Mouse (Mus musculus): ENCODE measurements around the gene Wwc1. TPM values are rescaled to one million over a fixed set of nuclear protein-coding genes. Genes with fewer than 3 reads are reported as not detected.

The Wwc1 gene
- polyA plus RNA-seq, 1 experiment from 2014 or later = 10.9 TPM

GRCm38 (mm10) chr11:35950011-35950410 is 30.3 kb downstream of the Wwc1 start:
- Histone ChIP-seq H3K36me3 (no peaks in the 10 kb centered on the region), H3K9me3 (no peaks in the 10 kb centered on the region), H3K4me3 (replicated peaks) (no peak overlapping the region), H3K4me1 (peaks cover 21% of the 10 kb centered on the region), H3K4me2 (no peak overlapping the region), H3K27ac (peak overlapping the region; percentile 73; the same call in 1 of the 2 replicates), H3K9ac (no peak overlapping the region), H3K27me3 (replicated peaks) (no peaks in the 10 kb centered on the region)
- WGBS = 76% methylated on average over 3 of the region's 3 CpGs
- 0 out of 2 replicates have a peak, but pooled peaks have one; percentile 11 for ATAC-seq (ENCODE audit: insufficient read depth, low FRiP score, low read depth)

- H3K9me3 ChIP-seq = no peaks in the 10 kb centered on the region
- WGBS = 23% methylated on average over 6 of the region's 6 CpGs
- ATAC-seq (ENCODE audit: insufficient read depth, low FRiP score, low read depth) = peak; percentile 28; the same call in 1 of the 2 replicates
- no peak overlapping the region for H3K9ac ChIP-seq
- H3K36me3 ChIP-seq = no peaks in the 10 kb centered on the region
- no peak overlapping the region for H3K4me3 ChIP-seq (replicated peaks)
- H3K4me2 ChIP-seq = no peak overlapping the region
- H3K4me1 ChIP-seq = peaks cover 21% of the 10 kb centered on the region
- no peak overlapping the region for H3K27ac ChIP-seq
- no peaks in the 10 kb centered on the region for H3K27me3 ChIP-seq (replicated peaks)
These were observed 31.9 kb downstream of the Wwc1 start for GRCm38 (mm10) chr11:35948457-35948881.

- Histone ChIP-seq H3K4me2 (no peak overlapping the region), H3K9ac (no peak overlapping the region), H3K4me1 (peaks cover 21% of the 10 kb centered on the region), H3K27ac (no peak overlapping the region), H3K9me3 (no peaks in the 10 kb centered on the region), H3K27me3 (replicated peaks) (no peaks in the 10 kb centered on the region), H3K4me3 (replicated peaks) (no peak overlapping the region), H3K36me3 (no peaks in the 10 kb centered on the region)
- no peak for ATAC-seq (ENCODE audit: insufficient read depth, low FRiP score, low read depth)
- WGBS = 66% methylated on average over 9 of the region's 9 CpGs
These were observed 32.4 kb downstream of the Wwc1 start for GRCm38 (mm10) chr11:35947944-35948343.

- Histone ChIP-seq H3K36me3 (no peaks in the 10 kb centered on the region), H3K9ac (no peak overlapping the region), H3K27me3 (replicated peaks) (no peaks in the 10 kb centered on the region), H3K4me1 (peaks cover 4% of the 10 kb centered on the region; the same call in 1 of the 2 replicates), H3K9me3 (no peaks in the 10 kb centered on the region), H3K4me2 (no peak overlapping the region), H3K27ac (no peak overlapping the region), H3K4me3 (replicated peaks) (no peak overlapping the region)
- 53% methylated on average over 6 of the region's 6 CpGs for whole genome bisulfite sequencing
- ATAC-seq (ENCODE audit: insufficient read depth, low FRiP score, low read depth) = peak; percentile 40
These were observed 35.1 kb downstream of the Wwc1 start for GRCm38 (mm10) chr11:35945187-35945586.

- no peak overlapping the region for H3K27ac ChIP-seq
- no peak overlapping the region for H3K4me3 ChIP-seq (replicated peaks)
- 71% methylated on average over 3 of the region's 3 CpGs for WGBS
- no peak for ATAC-seq (ENCODE audit: insufficient read depth, low FRiP score, low read depth)
- no peaks in the 10 kb centered on the region for H3K9me3 ChIP-seq
- H3K9ac ChIP-seq = no peak overlapping the region
- H3K4me1 ChIP-seq = no peaks in the 10 kb centered on the region
- H3K36me3 ChIP-seq = no peaks in the 10 kb centered on the region
- H3K4me2 ChIP-seq = no peak overlapping the region
- H3K27me3 ChIP-seq (replicated peaks) = no peaks in the 10 kb centered on the region
These were observed 38.7 kb downstream of the Wwc1 start for GRCm38 (mm10) chr11:35941641-35942040.

- no peaks in the 10 kb centered on the region for H3K27me3 ChIP-seq (replicated peaks)
- no peaks in the 10 kb centered on the region for H3K9me3 ChIP-seq
- H3K36me3 ChIP-seq = no peaks in the 10 kb centered on the region
- H3K4me2 ChIP-seq = no peak overlapping the region
- ATAC-seq (ENCODE audit: insufficient read depth, low FRiP score, low read depth) = no peak
- H3K4me3 ChIP-seq (replicated peaks) = no peak overlapping the region
- H3K27ac ChIP-seq = no peak overlapping the region
- WGBS = 48% methylated on average over 5 of the region's 5 CpGs
- H3K9ac ChIP-seq = no peak overlapping the region
- H3K4me1 ChIP-seq = no peaks in the 10 kb centered on the region
These were observed 39.3 kb downstream of the Wwc1 start for GRCm38 (mm10) chr11:35941064-35941463.

GRCm38 (mm10) chr11:35938790-35939385 is 41.4 kb downstream of the Wwc1 start:
- Histone ChIP-seq H3K27ac (no peak overlapping the region), H3K9ac (no peak overlapping the region), H3K36me3 (no peaks in the 10 kb centered on the region), H3K9me3 (no peaks in the 10 kb centered on the region), H3K27me3 (replicated peaks) (no peaks in the 10 kb centered on the region), H3K4me1 (no peaks in the 10 kb centered on the region), H3K4me2 (no peak overlapping the region), H3K4me3 (replicated peaks) (no peak overlapping the region)
- ATAC-seq (ENCODE audit: insufficient read depth, low FRiP score, low read depth) = no peak
- WGBS = 65% methylated on average over 6 of the region's 6 CpGs

- Histone ChIP-seq H3K27ac (no peak overlapping the region), H3K9ac (no peak overlapping the region), H3K36me3 (no peaks in the 10 kb centered on the region), H3K4me1 (peaks cover 10% of the 10 kb centered on the region; the same call in 1 of the 2 replicates), H3K27me3 (replicated peaks) (no peaks in the 10 kb centered on the region), H3K9me3 (no peaks in the 10 kb centered on the region), H3K4me2 (no peak overlapping the region), H3K4me3 (replicated peaks) (no peak overlapping the region)
- WGBS = 47% methylated on average over 3 of the region's 3 CpGs
- no peak for ATAC-seq (ENCODE audit: insufficient read depth, low FRiP score, low read depth)
These were observed 44.7 kb downstream of the Wwc1 start for GRCm38 (mm10) chr11:35935645-35936044.

- Histone ChIP-seq H3K4me3 (replicated peaks) (no peak overlapping the region), H3K27ac (no peak overlapping the region), H3K36me3 (no peaks in the 10 kb centered on the region), H3K4me1 (peaks cover 10% of the 10 kb centered on the region; the same call in 1 of the 2 replicates), H3K9ac (no peak overlapping the region), H3K27me3 (replicated peaks) (no peaks in the 10 kb centered on the region), H3K4me2 (no peak overlapping the region), H3K9me3 (no peaks in the 10 kb centered on the region)
- WGBS = 87% methylated on average over 1 of the region's 1 CpGs
- no peak for ATAC-seq (ENCODE audit: insufficient read depth, low FRiP score, low read depth)
These were observed 45.2 kb downstream of the Wwc1 start for GRCm38 (mm10) chr11:35935133-35935532.

- Histone ChIP-seq H3K4me1 (peaks cover 10% of the 10 kb centered on the region; the same call in 1 of the 2 replicates), H3K27ac (no peak overlapping the region), H3K4me2 (no peak overlapping the region), H3K36me3 (no peaks in the 10 kb centered on the region), H3K9ac (no peak overlapping the region), H3K9me3 (no peaks in the 10 kb centered on the region), H3K27me3 (replicated peaks) (no peaks in the 10 kb centered on the region), H3K4me3 (replicated peaks) (no peak overlapping the region)
- 29% methylated on average over 14 of the region's 14 CpGs for WGBS
- no peak for ATAC-seq (ENCODE audit: insufficient read depth, low FRiP score, low read depth)
These were observed 46.8 kb downstream of the Wwc1 start for GRCm38 (mm10) chr11:35933402-35934085.

- H3K4me3 ChIP-seq (replicated peaks) = no peak overlapping the region
- no peaks in the 10 kb centered on the region for H3K9me3 ChIP-seq
- peaks cover 10% of the 10 kb centered on the region; the same call in 1 of the 2 replicates for H3K4me1 ChIP-seq
- no peak for ATAC-seq (ENCODE audit: insufficient read depth, low FRiP score, low read depth)
- WGBS = 77% methylated on average over 14 of the region's 14 CpGs
- H3K4me2 ChIP-seq = no peak overlapping the region
- no peaks in the 10 kb centered on the region for H3K27me3 ChIP-seq (replicated peaks)
- no peaks in the 10 kb centered on the region for H3K36me3 ChIP-seq
- no peak overlapping the region for H3K27ac ChIP-seq
- H3K9ac ChIP-seq = no peak overlapping the region
These were observed 48.0 kb downstream of the Wwc1 start for GRCm38 (mm10) chr11:35932121-35932885.

Measured in stomach, embryonic 15.5 days (tissue).